Mouse (Mus musculus) hindbrain, embryonic 12.5 days (tissue): ENCODE results near the gene Msi2. TPM values are rescaled to one million over a fixed set of nuclear protein-coding genes. Genes with fewer than 3 reads are reported as not detected.
A peak's percentile ranks its signal among the peaks of the same experiment; 100 is the strongest.

Experiments
- ATAC-seq: fragments of 200-750 bp; cut with Nextera tagmentation; 2 replicates; pipeline ENCODE4 v1.8.0; 2017; ENCODE audit warnings: moderate TSS enrichment; ENCODE audit not compliant: low FRiP score
- H3K27ac ChIP-seq: fragments of 300-500 bp; sonication (generic); 2 replicates; pipeline ENCODE4 v1.5.1; 2016; ENCODE audit warnings: mild to moderate bottlenecking
- H3K27me3 ChIP-seq: fragments of 300-500 bp; sonication (generic); 2 replicates; pipeline ENCODE4 v1.6.1; 2016; ENCODE audit warnings: mild to moderate bottlenecking
- H3K36me3 ChIP-seq: fragments of 300-500 bp; sonication (generic); 2 replicates; pipeline ENCODE4 v1.6.1; 2016; ENCODE audit warnings: mild to moderate bottlenecking
- H3K4me1 ChIP-seq: fragments of 300-500 bp; sonication (generic); 2 replicates; pipeline ENCODE4 v1.6.1; 2016
- H3K4me2 ChIP-seq: fragments of 300-500 bp; sonication (generic); replicated peaks from 2 replicates; pipeline ENCODE4 v1.6.1; 2016; ENCODE audit warnings: mild to moderate bottlenecking
- H3K4me3 ChIP-seq: fragments of 300-500 bp; sonication (generic); 2 replicates; pipeline ENCODE4 v1.5.1; 2016; ENCODE audit warnings: mild to moderate bottlenecking
- H3K9ac ChIP-seq: fragments of 300-500 bp; sonication (generic); 2 replicates; pipeline ENCODE4 v1.6.1; 2016; ENCODE audit warnings: mild to moderate bottlenecking, moderate library complexity
- H3K9me3 ChIP-seq: fragments of 300-500 bp; sonication (generic); replicated peaks from 2 replicates; pipeline ENCODE4 v1.6.1; 2016; ENCODE audit warnings: mild to moderate bottlenecking
- WGBS: fragments of 180-500 bp; shearing (Covaris S2); methylation state at CpG from one replicate; pipeline ENCODE4 v1.1.7; 2016; 5-methylcytosine and 5-hydroxymethylcytosine counted together
- polyA plus RNA-seq: library from polyadenylated mRNA; unstranded; fragments of >200 nt; fragmentation: Nextera tagmentation; extraction: Ambion mirVana; gene quantifications from 2 replicates; pipeline ENCODE4 v1.2.1, GENCODE M21; 2016

Gene Msi2
- polyA plus RNA-seq, 1 experiment from 2014 or later: 35.9 TPM

- 45% methylated on average over 10 of the region's 10 CpGs for WGBS
- Histone ChIP-seq H3K27ac (peak overlapping the region; percentile 45; the same call in 1 of the 2 replicates), H3K27me3 (no peaks in the 10 kb centered on the region), H3K4me1 (peaks cover 85% of the 10 kb centered on the region), H3K36me3 (no peaks in the 10 kb centered on the region), H3K9me3 (no peaks in the 10 kb centered on the region), H3K4me3 (no peak overlapping the region), H3K4me2 (no peak overlapping the region), H3K9ac (no peak overlapping the region)
- ATAC-seq: no peak
Observed at GRCm38 (mm10) chr11:88559365-88559970, 158.8 kb downstream of the Msi2 start.

DNA sequence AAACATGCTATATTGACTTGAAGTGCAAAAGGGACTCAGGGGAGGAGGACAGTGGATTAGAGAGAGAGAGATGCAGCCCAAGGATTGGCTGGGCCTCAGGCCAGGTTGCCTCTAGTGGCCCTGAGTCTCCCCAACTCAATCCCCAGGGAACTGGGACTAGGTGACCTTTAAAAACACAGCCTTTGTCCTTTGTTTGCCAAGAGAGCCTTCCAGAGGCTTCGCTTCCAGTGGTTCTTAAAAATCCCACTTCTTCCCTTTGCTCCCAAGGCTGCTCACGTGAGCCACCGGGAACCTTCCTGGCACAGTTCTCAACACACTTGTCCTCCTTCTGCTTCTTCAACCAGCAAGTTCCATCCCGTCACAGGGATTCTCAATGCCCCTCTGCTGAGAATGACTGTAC, 159.6 kb downstream of the Msi2 start:
- peaks cover 87% of the 10 kb centered on the region for H3K4me1 ChIP-seq
- no peak overlapping the region for H3K9ac ChIP-seq
- 77% methylated on average over 4 of the region's 4 CpGs for WGBS
- no peaks in the 10 kb centered on the region for H3K9me3 ChIP-seq
- no peak for ATAC-seq
- H3K27ac ChIP-seq: peak overlapping the region; percentile 45; the same call in 1 of the 2 replicates
- H3K36me3 ChIP-seq: no peaks in the 10 kb centered on the region
- no peak overlapping the region for H3K4me2 ChIP-seq
- H3K27me3 ChIP-seq: no peaks in the 10 kb centered on the region
- no peak overlapping the region for H3K4me3 ChIP-seq

DNA sequence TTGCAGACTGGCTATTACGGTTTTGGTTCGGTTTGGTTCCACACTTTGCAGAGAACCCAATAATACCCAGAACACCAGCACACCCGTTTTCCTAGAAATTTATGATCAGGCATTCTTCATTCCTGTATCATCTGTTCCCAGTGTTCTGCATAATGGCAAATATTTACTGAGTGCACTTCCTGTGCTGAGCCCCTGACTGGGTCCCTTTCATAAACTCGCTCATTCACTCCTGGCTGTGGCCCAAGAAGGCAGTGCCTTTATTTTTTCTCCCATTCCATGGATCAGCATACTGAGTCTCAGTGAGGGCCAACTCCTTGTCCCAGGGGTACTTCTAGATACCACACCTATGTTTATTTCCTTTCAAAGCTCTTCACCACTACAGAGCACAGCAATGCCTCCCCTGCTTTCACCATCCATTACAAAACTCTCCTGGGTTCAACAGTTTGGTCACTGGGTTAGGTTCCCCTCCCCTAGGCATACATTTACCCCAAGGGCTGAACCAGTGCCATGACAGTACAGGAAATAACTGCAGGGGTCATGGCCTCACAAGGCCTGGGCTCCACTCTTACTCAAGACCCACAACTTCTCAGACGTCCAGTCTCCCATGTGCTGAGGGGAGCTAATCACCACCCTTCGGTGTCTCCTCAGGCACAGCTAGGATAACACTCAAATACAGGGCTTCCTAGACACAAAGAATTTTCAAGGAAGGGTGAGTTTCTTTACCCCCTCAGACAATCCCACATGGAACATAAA, 160.3 kb downstream of the Msi2 start:
- H3K36me3 ChIP-seq: no peaks in the 10 kb centered on the region
- H3K4me3 ChIP-seq: no peak overlapping the region
- H3K27ac ChIP-seq: peak overlapping the region; percentile 52; the same call in 1 of the 2 replicates
- no peaks in the 10 kb centered on the region for H3K27me3 ChIP-seq
- no peak overlapping the region for H3K4me2 ChIP-seq
- H3K9me3 ChIP-seq: no peaks in the 10 kb centered on the region
- ATAC-seq: no peak
- 0 out of 2 replicates have a peak overlapping the region, but pooled peaks have one; percentile 8 for H3K9ac ChIP-seq
- WGBS: 68% methylated on average over 6 of the region's 6 CpGs
- peaks cover 94% of the 10 kb centered on the region for H3K4me1 ChIP-seq

DNA sequence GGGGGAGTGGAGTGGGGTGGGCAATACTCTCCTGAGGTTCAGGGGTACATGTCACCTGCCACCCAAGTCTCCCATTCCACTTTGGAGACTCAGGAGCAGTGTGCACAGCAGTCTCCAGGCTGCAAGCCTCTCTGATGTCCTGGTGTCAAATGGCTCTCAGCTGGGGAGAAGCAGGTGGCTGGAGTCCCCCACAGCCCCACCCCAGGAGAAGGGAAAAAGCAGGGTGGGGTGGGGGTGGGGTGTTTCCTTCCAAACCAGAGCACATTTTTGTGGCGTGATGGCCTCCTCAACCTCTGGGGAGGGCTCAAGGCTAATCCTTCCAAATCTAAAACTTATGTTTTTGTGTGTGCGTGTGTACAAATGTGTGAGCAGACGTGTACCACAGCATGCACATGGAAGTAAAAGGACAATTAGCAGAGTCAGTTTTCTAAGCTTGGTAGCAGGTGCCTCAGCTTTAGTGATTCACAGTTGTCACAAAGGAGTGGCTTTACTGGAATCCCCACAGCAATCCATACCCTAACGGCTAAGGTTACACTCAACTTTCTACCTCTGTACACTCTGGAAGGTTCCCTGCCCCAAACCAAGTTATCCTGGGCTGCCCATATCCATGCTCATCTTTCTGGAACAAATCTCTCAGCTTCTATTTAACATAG, 161.1 kb downstream of the Msi2 start:
- ATAC-seq: no peak
- WGBS: 58% methylated on average over 4 of the region's 4 CpGs
- H3K4me1 ChIP-seq: peaks cover 95% of the 10 kb centered on the region
- no peaks in the 10 kb centered on the region for H3K36me3 ChIP-seq
- H3K4me2 ChIP-seq: no peak overlapping the region
- peak overlapping the region; percentile 52; the same call in 1 of the 2 replicates for H3K27ac ChIP-seq
- no peak overlapping the region for H3K4me3 ChIP-seq
- no peaks in the 10 kb centered on the region for H3K27me3 ChIP-seq
- no peaks in the 10 kb centered on the region for H3K9me3 ChIP-seq
- 0 out of 2 replicates have a peak overlapping the region, but pooled peaks have one; percentile 8 for H3K9ac ChIP-seq

DNA sequence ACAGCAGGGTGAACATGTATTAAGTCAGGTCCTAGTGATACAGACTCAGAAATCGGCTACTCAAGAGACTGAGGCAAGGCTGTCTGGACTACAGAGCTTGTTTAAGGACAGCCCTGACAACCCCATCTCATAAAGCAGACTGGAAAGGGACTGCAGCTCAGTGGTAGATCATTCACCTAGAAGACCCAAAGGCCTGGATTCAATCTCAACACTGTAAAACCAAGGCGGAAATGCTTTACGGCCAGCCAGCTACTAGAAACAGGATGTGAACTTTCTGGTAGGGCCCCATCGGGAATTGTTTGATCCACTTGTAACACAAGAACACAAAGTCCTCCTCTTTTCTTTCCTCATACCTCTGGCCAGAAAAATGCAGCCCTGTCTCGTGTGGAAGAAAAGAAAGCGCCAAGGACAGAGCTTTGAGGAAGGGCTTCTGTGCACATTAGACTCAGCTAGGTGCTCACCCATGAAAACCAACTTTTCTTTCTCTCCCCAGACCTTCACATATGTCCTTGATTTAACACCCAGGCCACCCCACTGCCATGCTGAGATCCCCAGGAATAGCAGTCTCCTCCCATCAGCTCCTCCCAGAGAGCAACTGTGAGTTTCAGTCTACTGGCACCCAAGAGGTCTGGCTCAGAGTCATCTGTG, 162.3 kb downstream of the Msi2 start:
- H3K4me3 ChIP-seq: no peak overlapping the region
- H3K27ac ChIP-seq: peak overlapping the region; percentile 76
- peaks cover 95% of the 10 kb centered on the region for H3K4me1 ChIP-seq
- no peaks in the 10 kb centered on the region for H3K9me3 ChIP-seq
- no peak overlapping the region; the same call in 1 of the 2 replicates for H3K4me2 ChIP-seq
- H3K36me3 ChIP-seq: no peaks in the 10 kb centered on the region
- H3K27me3 ChIP-seq: no peaks in the 10 kb centered on the region
- ATAC-seq: no peak
- no peak overlapping the region for H3K9ac ChIP-seq
- WGBS: 34% methylated on average over 6 of the region's 6 CpGs

GRCm38 (mm10) chr11:88555232-88555818, 163.0 kb downstream of the Msi2 start:
- Histone ChIP-seq H3K27me3 (no peaks in the 10 kb centered on the region), H3K27ac (peak overlapping the region; percentile 76), H3K4me3 (no peak overlapping the region), H3K4me1 (peaks cover 95% of the 10 kb centered on the region), H3K4me2 (peak overlapping the region; percentile 6; the same call in 1 of the 2 replicates), H3K9me3 (no peaks in the 10 kb centered on the region), H3K36me3 (no peaks in the 10 kb centered on the region), H3K9ac (no peak overlapping the region)
- 34% methylated on average over 8 of the region's 8 CpGs for WGBS
- no peak for ATAC-seq

GRCm38 (mm10) chr11:88553521-88554310, 164.6 kb downstream of the Msi2 start:
- H3K27me3 ChIP-seq: no peaks in the 10 kb centered on the region
- H3K4me2 ChIP-seq: no peak overlapping the region
- H3K27ac ChIP-seq: peak overlapping the region; percentile 71
- no peaks in the 10 kb centered on the region for H3K36me3 ChIP-seq
- ATAC-seq: no peak
- no peak overlapping the region for H3K4me3 ChIP-seq
- no peaks in the 10 kb centered on the region for H3K9me3 ChIP-seq
- 57% methylated on average over 11 of the region's 11 CpGs for WGBS
- peaks cover 97% of the 10 kb centered on the region for H3K4me1 ChIP-seq
- no peak overlapping the region for H3K9ac ChIP-seq

DNA sequence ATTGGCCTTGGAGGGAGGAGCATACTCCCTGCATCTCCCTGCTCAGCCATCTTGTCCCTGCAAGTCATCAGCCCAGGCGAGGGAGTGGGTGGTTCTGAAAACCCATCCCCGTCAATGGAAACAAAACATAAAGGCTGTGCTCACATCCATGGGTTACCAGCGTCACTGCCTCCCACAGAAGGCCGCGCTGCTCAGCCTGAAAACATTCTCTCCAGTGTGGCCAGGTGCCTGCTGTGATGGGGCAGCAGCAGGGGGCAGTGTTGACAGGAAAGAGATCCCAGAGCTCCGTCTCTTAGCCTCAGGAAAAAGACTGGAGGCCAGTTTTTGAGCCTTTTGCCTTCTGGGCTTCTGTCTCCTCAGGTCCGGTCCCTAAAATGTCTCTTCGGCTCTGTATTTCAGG, 165.3 kb downstream of the Msi2 start:
- Histone ChIP-seq H3K9ac (no peak overlapping the region), H3K27me3 (no peaks in the 10 kb centered on the region), H3K4me2 (no peak overlapping the region), H3K4me3 (no peak overlapping the region), H3K27ac (peak overlapping the region; percentile 71), H3K9me3 (no peaks in the 10 kb centered on the region), H3K4me1 (peaks cover 97% of the 10 kb centered on the region), H3K36me3 (no peaks in the 10 kb centered on the region)
- 9% methylated on average over 8 of the region's 8 CpGs for WGBS
- no peak for ATAC-seq

- Histone ChIP-seq H3K27ac (peak overlapping the region; percentile 71), H3K4me3 (no peak overlapping the region), H3K4me1 (peaks cover 97% of the 10 kb centered on the region), H3K9ac (no peak overlapping the region), H3K36me3 (no peaks in the 10 kb centered on the region), H3K4me2 (no peak overlapping the region), H3K27me3 (no peaks in the 10 kb centered on the region), H3K9me3 (no peaks in the 10 kb centered on the region)
- no peak for ATAC-seq
- 55% methylated on average over 6 of the region's 6 CpGs for WGBS
Observed at GRCm38 (mm10) chr11:88552385-88552784, 165.9 kb downstream of the Msi2 start.

- peaks cover 95% of the 10 kb centered on the region for H3K4me1 ChIP-seq
- H3K9ac ChIP-seq: no peak overlapping the region
- H3K36me3 ChIP-seq: no peaks in the 10 kb centered on the region
- no peaks in the 10 kb centered on the region for H3K9me3 ChIP-seq
- ATAC-seq: peak; percentile 60
- no peak overlapping the region for H3K4me2 ChIP-seq
- no peak overlapping the region for H3K4me3 ChIP-seq
- peak overlapping the region; percentile 71 for H3K27ac ChIP-seq
- no peaks in the 10 kb centered on the region for H3K27me3 ChIP-seq
- WGBS: 11% methylated on average over 3 of the region's 3 CpGs
Observed at GRCm38 (mm10) chr11:88551034-88551433, 167.3 kb downstream of the Msi2 start.
